Mouse (Mus musculus) cortical plate, adult 2 months (tissue): Measurements from ENCODE around the gene Tsc1.

Experiments used
- CTCF ChIP-seq: fragments of 200-500 bp; IDR thresholded peaks from 2 replicates; pipeline ENCODE4 v1.5.1; 2011; ENCODE audit warnings: mild to moderate bottlenecking, control low read depth, low read length; ENCODE audit not compliant: insufficient read depth; ENCODE audit errors: extremely low read depth
- POLR2A ChIP-seq: fragments of 200-500 bp; IDR thresholded peaks from 2 replicates; pipeline ENCODE4 v1.6.1; 2011; ENCODE audit warnings: mild to moderate bottlenecking, low read length, control low read depth; ENCODE audit not compliant: insufficient read depth; ENCODE audit errors: extremely low read depth

DNA sequence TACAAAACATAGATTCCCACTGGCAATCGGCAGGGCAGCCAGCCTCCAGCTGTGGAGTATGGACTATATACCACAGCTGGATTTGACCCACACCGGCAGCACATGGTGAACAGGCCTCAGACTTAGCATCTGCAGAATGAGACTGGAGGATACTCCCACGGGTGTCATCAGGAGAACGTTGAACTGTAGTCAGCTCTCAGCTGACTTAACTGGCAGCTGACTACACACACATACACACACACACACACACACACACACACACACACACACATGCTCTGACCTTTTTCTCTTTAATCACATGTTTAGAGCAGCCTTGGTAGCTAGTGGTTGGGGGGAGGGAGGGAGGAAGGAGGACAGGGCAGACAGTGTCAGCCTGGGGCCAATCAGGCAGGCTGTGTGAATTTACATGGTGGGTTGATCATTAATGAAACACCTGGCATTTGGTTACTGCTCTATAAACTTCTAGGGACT lies 11.1 kb upstream of the Tsc1 start:
- TF ChIP-seq POLR2A: no peak
- TF ChIP-seq CTCF: no peak
